Mouse (Mus musculus) liver, embryonic 14.5 days (tissue): ENCODE measurements around the gene Pola1. TPM values are rescaled to one million over a fixed set of nuclear protein-coding genes. Genes with fewer than 3 reads are reported as not detected.

ENCODE experiments used
- ATAC-seq: fragments of 200-750 bp; cut with Nextera tagmentation; 2 replicates; pipeline ENCODE4 v1.8.0; 2017; ENCODE audit warnings: moderate number of reproducible peaks, mild to moderate bottlenecking, moderate library complexity; ENCODE audit not compliant: insufficient read depth
- DNase-seq, 3 experiments: peaks; one replicate each; pipeline ENCODE4 v3.0.0-alpha.2; 2012 to 2013; ENCODE audit warnings: low read depth in 3 of 3, low spot score in 3 of 3
- H3K27ac ChIP-seq: fragments of 300-500 bp; sonication (generic); 2 replicates; pipeline ENCODE4 v1.5.1; 2014; ENCODE audit warnings: moderate library complexity, mild to moderate bottlenecking, control low read depth, inconsistent platforms
- H3K27me3 ChIP-seq: fragments of 300-500 bp; sonication (generic); 2 replicates; pipeline ENCODE4 v1.6.1; 2014; ENCODE audit warnings: mild to moderate bottlenecking, low read length, moderate library complexity; ENCODE audit not compliant: control insufficient read depth, insufficient read depth
- H3K36me3 ChIP-seq: fragments of 300-500 bp; sonication (generic); replicated peaks from 2 replicates; pipeline ENCODE4 v1.6.1; 2014; ENCODE audit warnings: low read depth; ENCODE audit not compliant: control insufficient read depth, insufficient read depth
- H3K4me1 ChIP-seq, 2 experiments: fragments of 200-500 bp in 1 of 2; fragments of 300-500 bp in 1 of 2; sonication (generic) in 1 of 2; replicated peaks; 2 replicates each; pipeline ENCODE4 v1.6.1; 2012 to 2014; ENCODE audit warnings: antibody characterized with exemption in 1 of 2, inconsistent platforms in 1 of 2, low read length in 1 of 2; ENCODE audit not compliant: control insufficient read depth in 2 of 2, insufficient read depth in 2 of 2
- H3K4me2 ChIP-seq: fragments of 300-500 bp; sonication (generic); 2 replicates; pipeline ENCODE4 v1.6.1; 2014; ENCODE audit warnings: low read depth, mild to moderate bottlenecking, control low read depth, moderate library complexity
- H3K4me3 ChIP-seq, 2 experiments: fragments of 200-500 bp in 1 of 2; fragments of 300-500 bp in 1 of 2; sonication (generic) in 1 of 2; 2 replicates each; pipeline ENCODE4 v1.5.1; 2012 to 2014; ENCODE audit warnings: low read depth in 2 of 2, low read length in 2 of 2, mild to moderate bottlenecking in 2 of 2, control low read depth in 1 of 2, inconsistent platforms in 1 of 2, moderate library complexity in 1 of 2; ENCODE audit not compliant: insufficient read depth in 1 of 2
- H3K9ac ChIP-seq: fragments of 300-500 bp; sonication (generic); replicated peaks from 2 replicates; pipeline ENCODE4 v1.6.1; 2014; ENCODE audit warnings: mild to moderate bottlenecking, control low read depth, moderate library complexity
- H3K9me3 ChIP-seq: fragments of 300-500 bp; sonication (generic); 2 replicates; pipeline ENCODE4 v1.6.1; 2016; ENCODE audit warnings: low read length, mixed read lengths; ENCODE audit not compliant: control insufficient read depth
- CTCF ChIP-seq: IDR thresholded peaks from 2 replicates; pipeline ENCODE4 v1.5.1; 2016; ENCODE audit warnings: antibody characterized with exemption, low read depth, control low read depth
- EP300 ChIP-seq: IDR thresholded peaks from 2 replicates; pipeline ENCODE4 v1.6.1; 2016; ENCODE audit warnings: antibody characterized with exemption, low read depth
- WGBS: fragments of 180-500 bp; shearing (Covaris S2); extraction: QIAGEN DNeasy Blood & Tissue Kit; methylation state at CpG from one replicate; pipeline ENCODE4 v1.1.7; 2014; ENCODE audit not compliant: insufficient replicate concordance; 5-methylcytosine and 5-hydroxymethylcytosine counted together
- polyA plus RNA-seq, 2 experiments: library from polyadenylated mRNA; depleted of rRNA in 1 of 2; stranded (reverse) in 1 of 2; unstranded in 1 of 2; fragments of >200 nt; fragmentation: Nextera tagmentation in 1 of 2; extraction: Ambion mirVana in 1 of 2; gene quantifications; 2 replicates each; pipeline versions ENCODE4 v1.2.1 to v1.2.3; 2012 to 2014

Pola1 gene
- polyA plus RNA-seq, 2 experiments: 6.7 to 14.3 TPM

GRCm38 (mm10) chrX:93644022-93644421 lies 12.1 kb upstream of the Pola1 start:
- H3K9ac ChIP-seq: no peak overlapping the region
- no peak for ATAC-seq

GRCm38 (mm10) chrX:93643600-93643999 lies 11.6 kb upstream of the Pola1 start:
- Histone ChIP-seq H3K4me2 (no peak overlapping the region), H3K27me3 (no peaks in the 10 kb centered on the region), H3K27ac (no peak overlapping the region), H3K9me3 (no peaks in the 10 kb centered on the region), H3K4me3 (no peak overlapping the region), H3K36me3 (no peaks in the 10 kb centered on the region), H3K4me1 (no peaks in the 10 kb centered on the region), H3K9ac (no peak overlapping the region)
- TF ChIP-seq EP300 (no peak), CTCF (no peak)
- 67% methylated on average over 3 of the region's 3 CpGs for WGBS
- DNase-seq (no peak), ATAC-seq (no peak)

More at GRCm38 (mm10) chrX:93644022-93644421, 12.1 kb upstream of the Pola1 start:
- Histone ChIP-seq H3K4me1 (no peaks in the 10 kb centered on the region), H3K36me3 (no peaks in the 10 kb centered on the region), H3K27ac (no peak overlapping the region), H3K4me3 (no peak overlapping the region), H3K27me3 (no peaks in the 10 kb centered on the region), H3K4me2 (no peak overlapping the region), H3K9me3 (no peaks in the 10 kb centered on the region)
- TF ChIP-seq CTCF (no peak), EP300 (no peak)
- DNase-seq: no peak

- H3K4me3 ChIP-seq: no peak overlapping the region
- no peaks in the 10 kb centered on the region for H3K36me3 ChIP-seq
- no peak overlapping the region for H3K4me2 ChIP-seq
- ATAC-seq (no peak), DNase-seq (no peak)
- H3K27me3 ChIP-seq: no peaks in the 10 kb centered on the region
- TF ChIP-seq CTCF: no peak
- no peak for TF ChIP-seq EP300
- no peak overlapping the region for H3K27ac ChIP-seq
- 72% methylated on average over 2 of the region's 2 CpGs for WGBS
- no peak overlapping the region for H3K9ac ChIP-seq
- peaks cover 0 to 4% of the 10 kb centered on the region in 2 experiments; a peak in 2 of 4 replicates for H3K4me1 ChIP-seq
- no peaks in the 10 kb centered on the region for H3K9me3 ChIP-seq
Measured at GRCm38 (mm10) chrX:93634861-93635375, 3.0 kb upstream of the Pola1 start.

- no peak for DNase-seq
- peak overlapping the region; percentile 40 to 74; a peak in 3 of 4 replicates for H3K4me3 ChIP-seq
- H3K9me3 ChIP-seq: no peaks in the 10 kb centered on the region
- ATAC-seq: no peak
- H3K9ac ChIP-seq: peak overlapping the region; percentile 40; the same call in 1 of the 2 replicates
- peaks cover 0 to 4% of the 10 kb centered on the region in 2 experiments; a peak in 2 of 4 replicates for H3K4me1 ChIP-seq
- 59% methylated on average over 1 of the region's 1 CpGs for WGBS
- TF ChIP-seq EP300: no peak
- TF ChIP-seq CTCF: no peak
- H3K27ac ChIP-seq: no peak overlapping the region
- H3K4me2 ChIP-seq: peak overlapping the region; percentile 74
- no peaks in the 10 kb centered on the region for H3K27me3 ChIP-seq
- peaks cover 8% of the 10 kb centered on the region; the same call in 1 of the 2 replicates for H3K36me3 ChIP-seq
Measured at GRCm38 (mm10) chrX:93630256-93630655, 1.7 kb downstream of the Pola1 start.

- DNase-seq (no peak), ATAC-seq (no peak)
- WGBS: 24% methylated on average over 1 of the region's 1 CpGs
- Histone ChIP-seq H3K4me3 (no peak overlapping the region), H3K9me3 (no peaks in the 10 kb centered on the region), H3K4me2 (no peak overlapping the region), H3K9ac (no peak overlapping the region), H3K36me3 (peaks cover 5% of the 10 kb centered on the region), H3K4me1 (no peaks in the 10 kb centered on the region), H3K27me3 (no peaks in the 10 kb centered on the region), H3K27ac (no peak overlapping the region)
- TF ChIP-seq CTCF (no peak), EP300 (no peak)
Measured at GRCm38 (mm10) chrX:93602214-93602613, 29.7 kb downstream of the Pola1 start.
